Mouse (Mus musculus) urinary bladder, postnatal 25 days (tissue): ENCODE measurements at regions not wholly inside any gene's neighbourhood (a gene's known extent, or its start where the extent isn't known, plus 50 kb on each side); places are given as distances from the start of the nearest gene placed in this dataset.

Source experiments
- DNase-seq: peaks from one replicate; pipeline ENCODE4 v3.0.0; 2022; ENCODE audit warnings: low spot score

- DNase-seq, result no peak
Observed at GRCm38 (mm10) chr9:46938628-46939027, 59.9 kb upstream of the Gm4791 start.

- DNase-seq, result no peak
Observed at GRCm38 (mm10) chr9:46925641-46926040, 72.9 kb upstream of the Gm4791 start.

- no peak for DNase-seq
Observed at GRCm38 (mm10) chr9:46920081-46920480, 78.5 kb upstream of the Gm4791 start.

DNA sequence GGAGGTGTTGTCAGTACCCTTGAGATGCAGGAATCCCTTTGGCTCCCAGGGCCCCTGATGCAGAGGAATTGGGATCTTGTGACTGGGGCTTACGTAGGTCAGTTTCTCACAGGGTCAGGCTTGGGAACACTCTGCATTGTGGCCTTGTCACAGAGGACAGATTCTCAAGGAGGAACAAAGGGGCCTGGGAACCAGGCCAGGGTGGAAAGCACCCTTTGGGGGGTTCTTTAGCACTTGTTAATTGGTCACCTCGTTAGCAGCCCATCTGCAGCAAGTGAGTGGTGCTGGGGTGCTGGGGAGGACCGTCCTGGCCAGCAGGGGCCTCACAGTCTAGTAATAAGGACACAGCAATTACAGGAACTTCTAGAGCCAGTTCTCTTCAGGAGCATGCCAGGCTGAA lies 85.3 kb upstream of the Gm4791 start:
- DNase-seq, result no peak

DNA sequence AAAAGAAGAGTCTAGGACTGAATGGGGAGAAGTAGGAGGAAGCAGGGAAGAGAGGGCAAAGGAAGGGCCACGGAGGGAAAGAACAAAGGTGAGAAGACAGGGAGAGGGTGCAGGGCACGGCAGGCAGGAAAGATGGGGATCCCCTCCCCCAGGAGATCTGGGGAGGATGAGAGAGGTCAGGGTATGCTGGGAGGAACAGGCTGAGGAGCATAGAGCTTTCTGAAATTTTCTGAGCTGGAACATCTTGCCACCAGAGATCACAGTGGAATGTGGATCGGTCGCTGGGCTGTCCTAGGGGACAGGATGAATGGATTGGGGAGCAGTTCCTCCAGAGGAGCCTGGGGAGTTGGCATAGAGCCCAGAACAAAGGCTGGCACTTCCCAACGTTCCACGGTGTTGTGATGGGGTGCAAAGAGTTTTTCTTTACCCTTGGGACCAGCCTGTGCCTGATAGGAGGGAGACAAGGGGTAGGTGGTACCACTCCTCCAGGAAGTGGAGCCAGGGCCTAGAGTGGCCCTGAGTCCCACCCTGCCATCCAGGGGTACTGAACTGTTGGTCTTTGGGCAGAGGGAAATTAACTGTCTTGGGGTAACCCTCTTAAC lies 89.0 kb upstream of the Gm4791 start:
- DNase-seq, result no peak

- DNase-seq, result no peak
Observed at GRCm38 (mm10) chr9:46905081-46905480, 93.5 kb upstream of the Gm4791 start.

GRCm38 (mm10) chr9:46903491-46904220 lies 94.9 kb upstream of the Gm4791 start:
- DNase-seq, result no peak

- no peak for DNase-seq
Observed at GRCm38 (mm10) chr9:46899283-46899682, 99.3 kb upstream of the Gm4791 start.

GRCm38 (mm10) chr9:46898120-46898519 lies 100.4 kb upstream of the Gm4791 start:
- DNase-seq, result no peak

DNA sequence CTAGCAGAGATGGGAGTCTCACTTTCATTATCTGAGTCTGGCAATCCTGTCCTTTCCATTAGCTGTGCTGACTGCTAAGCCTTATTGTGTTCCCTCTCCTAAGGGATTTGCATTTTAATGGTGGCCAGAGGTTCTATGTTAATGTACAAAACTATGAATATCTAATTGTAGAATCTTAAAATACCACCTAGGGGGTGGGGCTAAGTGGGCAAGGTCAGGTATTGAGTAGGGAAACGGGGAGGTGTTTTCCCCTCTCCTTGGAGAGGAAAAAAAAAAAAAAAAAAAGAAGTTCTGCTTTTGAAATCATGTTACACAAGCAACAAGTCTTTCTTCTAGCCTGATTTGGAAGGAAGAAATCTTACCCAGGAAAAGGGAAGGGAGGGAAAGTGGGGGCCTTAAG lies 106.7 kb upstream of the Gm4791 start:
- DNase-seq, result no peak

GRCm38 (mm10) chr9:46889933-46890662 lies 108.4 kb upstream of the Gm4791 start:
- no peak for DNase-seq

DNA sequence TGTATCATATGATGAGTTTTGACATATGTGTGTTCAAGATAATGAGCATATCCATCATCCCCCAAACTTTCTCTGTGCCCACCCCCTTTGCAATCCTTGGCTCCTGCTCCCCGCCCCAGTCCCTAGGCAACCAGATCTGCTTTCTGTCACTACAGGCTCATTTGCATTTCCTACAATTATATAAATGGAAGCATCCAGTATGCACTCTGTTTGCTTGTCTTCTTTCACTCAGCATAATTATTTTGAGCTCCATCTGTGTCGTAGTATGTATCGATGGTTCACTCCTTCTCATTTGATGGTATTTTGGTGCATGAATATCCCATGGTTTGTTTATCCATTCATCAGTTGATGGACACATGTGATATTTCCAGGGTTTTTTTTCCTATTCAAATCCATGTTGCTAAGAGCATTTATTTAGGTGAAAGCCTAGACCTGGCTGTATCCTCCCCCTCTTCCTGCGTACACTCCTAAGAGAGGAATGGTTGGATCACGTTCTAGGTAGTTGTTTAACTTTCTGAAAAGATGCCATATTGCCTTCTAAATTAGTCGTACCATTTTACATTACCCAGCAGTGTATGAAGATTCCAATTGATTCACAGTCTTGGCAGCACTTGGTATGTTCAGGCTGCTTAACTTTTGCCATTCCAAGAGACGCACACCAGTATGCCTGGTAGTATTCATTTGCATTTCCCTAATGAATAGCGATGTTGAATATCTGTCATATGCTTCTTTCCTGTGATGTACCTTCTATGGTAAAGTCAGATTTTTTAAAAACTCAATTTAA lies 127.1 kb upstream of the Gm4791 start:
- no peak for DNase-seq

DNA sequence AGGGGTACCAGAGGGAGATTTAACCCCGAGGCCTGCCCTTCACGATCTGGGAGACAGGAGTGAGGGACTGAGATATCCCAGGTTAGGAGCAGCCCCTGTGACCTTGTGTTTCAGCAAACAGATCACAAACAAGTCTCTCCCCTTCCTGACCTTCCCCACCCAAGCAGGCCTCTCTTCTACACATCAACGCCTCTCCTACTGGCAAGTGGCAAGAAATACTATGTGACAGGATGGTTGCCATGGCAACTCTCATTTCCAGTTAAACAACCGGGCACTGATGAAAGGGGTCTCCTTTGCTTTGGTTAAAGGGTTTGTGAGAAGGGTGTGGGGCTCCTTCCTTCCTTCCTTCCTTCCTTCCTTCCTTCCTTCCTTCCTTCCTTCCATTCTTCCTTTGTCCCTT lies 134.6 kb upstream of the Gm4791 start:
- DNase-seq, result no peak

- no peak for DNase-seq
Observed at GRCm38 (mm10) chr9:46851753-46852152, 146.8 kb upstream of the Gm4791 start.

DNA sequence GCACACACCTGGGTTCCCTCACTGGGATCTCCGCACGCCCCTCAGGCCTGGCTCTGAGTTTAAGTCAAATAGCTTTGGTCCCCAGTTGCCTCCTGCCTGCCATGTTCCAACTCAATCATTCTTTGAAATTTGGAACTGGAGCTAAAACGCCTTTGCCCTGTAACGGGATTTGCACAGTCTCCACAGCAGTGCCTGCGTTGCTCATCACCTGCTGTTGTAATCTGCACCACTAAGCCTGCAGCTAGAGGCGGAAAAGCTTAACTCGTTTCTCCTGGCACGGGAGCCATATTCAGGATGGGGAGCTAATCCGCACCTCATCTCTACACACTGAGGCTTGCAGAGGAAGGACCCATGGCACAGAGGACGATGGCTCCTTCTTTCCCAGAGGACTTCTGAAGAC lies 147.2 kb upstream of the Gm4791 start:
- no peak for DNase-seq

DNA sequence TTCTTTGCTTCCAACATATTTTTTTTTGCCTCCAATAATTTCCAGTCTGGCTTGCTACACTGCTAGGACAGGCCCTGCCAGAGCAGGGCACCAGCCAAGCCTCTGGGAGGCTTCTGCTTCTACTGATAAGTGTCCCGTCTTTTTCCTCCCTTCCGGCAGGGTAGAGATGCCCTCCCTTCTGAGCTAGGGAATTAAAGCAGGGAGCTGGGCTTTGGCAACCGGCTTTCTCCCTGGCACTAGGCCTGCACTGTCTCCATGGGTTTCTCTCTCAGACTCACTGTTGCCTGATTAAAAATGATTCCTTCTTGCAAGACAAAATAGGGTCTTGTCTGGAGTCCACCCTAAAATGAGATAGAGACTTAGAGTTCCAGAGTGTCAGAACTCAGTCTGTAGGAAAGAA lies 153.3 kb upstream of the Gm4791 start:
- DNase-seq, result no peak

GRCm38 (mm10) chr9:46843781-46844180 lies 154.8 kb upstream of the Gm4791 start:
- DNase-seq, result no peak

DNA sequence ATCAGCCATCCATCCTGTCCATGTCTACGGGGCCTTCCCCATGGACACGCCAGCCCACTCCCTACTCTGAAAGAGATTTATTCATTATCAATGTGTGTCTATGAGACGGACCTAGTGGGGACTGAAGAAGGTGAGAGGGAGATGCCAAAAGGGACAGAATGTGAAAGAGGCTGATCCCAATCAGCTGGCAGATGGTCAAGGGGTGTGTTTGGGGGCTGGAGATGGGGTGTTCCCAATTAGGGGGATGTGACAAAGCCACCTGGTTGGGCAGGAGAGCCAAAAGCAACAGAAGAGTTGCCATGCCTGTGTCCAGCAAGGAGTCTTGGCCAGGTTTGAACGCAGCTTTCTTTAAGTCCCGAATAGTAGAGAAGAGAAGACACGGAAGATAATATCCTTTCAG lies 157.0 kb upstream of the Gm4791 start:
- DNase-seq, result no peak

DNA sequence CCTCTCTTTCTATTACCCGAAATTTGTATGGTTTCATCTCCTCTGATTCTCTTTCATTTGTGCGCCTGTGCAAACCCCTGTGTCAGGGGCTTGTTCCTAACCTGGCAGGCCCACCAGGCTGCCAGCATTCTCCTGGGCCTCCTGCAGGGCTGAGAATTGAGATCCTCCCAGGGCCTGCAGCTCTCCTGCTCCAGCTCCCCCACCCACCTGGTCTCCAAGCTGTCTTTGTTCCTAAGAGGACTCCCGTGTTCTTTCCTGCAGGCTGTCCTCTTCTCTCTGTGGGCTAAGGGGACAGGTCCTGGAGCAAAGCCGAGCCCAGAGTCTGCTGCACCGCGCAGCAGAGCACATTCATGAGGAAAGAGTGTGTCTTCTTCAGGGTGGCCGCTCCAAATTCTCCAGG lies 163.3 kb upstream of the Gm4791 start:
- DNase-seq, result no peak

GRCm38 (mm10) chr9:46830746-46831560 lies 167.6 kb upstream of the Gm4791 start:
- no peak for DNase-seq

DNA sequence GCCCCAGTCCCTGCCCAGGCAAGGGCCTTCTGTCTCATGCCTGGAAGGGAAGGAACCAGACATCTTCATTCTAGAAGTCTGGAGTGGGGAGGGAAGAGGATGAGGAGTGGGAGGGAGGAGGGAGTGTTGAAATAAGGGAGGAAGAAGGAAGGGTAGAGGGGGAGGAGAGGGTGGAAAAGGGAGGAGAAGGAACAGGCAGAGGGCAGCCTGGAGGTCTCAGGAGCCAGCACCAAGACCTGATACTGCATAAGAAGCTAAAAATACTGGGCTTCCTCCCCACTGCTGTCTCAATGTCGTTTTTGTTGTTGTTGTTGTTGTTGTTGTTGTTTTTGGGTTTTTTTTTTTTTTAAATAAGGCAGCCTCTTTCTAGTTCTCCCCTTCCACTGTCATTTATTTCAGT lies 168.2 kb upstream of the Gm4791 start:
- DNase-seq, result no peak

DNA sequence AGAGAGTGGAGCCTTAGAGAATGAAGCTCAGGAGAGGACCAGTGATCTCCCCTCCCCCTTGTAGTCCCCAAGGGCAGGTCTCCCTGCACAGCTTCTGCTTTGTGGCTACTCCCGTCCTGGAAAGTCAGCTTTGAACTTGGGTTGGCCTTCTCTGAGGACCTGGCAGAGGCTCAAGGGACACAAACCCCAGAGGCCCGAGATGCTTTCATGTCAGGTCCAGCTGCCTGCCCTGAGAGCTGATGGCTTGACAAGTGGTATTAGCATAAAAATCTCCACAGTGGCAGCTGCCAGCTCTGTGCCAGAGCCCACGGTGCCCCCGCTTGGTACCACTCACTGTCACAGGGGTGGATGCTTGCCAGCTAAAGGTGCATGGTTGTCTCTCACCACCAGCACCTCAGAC lies 173.8 kb upstream of the Gm4791 start:
- no peak for DNase-seq
